Mouse (Mus musculus) MEL-GATA-1-ER (cell line): Measurements from ENCODE around the gene Gm42878.

Source experiments
- DNase-seq: peaks from one replicate; pipeline ENCODE4 v3.0.0-alpha.2; 2012; ENCODE audit warnings: low read depth; ENCODE audit errors: extremely low read depth

Gm42878 gene

DNA sequence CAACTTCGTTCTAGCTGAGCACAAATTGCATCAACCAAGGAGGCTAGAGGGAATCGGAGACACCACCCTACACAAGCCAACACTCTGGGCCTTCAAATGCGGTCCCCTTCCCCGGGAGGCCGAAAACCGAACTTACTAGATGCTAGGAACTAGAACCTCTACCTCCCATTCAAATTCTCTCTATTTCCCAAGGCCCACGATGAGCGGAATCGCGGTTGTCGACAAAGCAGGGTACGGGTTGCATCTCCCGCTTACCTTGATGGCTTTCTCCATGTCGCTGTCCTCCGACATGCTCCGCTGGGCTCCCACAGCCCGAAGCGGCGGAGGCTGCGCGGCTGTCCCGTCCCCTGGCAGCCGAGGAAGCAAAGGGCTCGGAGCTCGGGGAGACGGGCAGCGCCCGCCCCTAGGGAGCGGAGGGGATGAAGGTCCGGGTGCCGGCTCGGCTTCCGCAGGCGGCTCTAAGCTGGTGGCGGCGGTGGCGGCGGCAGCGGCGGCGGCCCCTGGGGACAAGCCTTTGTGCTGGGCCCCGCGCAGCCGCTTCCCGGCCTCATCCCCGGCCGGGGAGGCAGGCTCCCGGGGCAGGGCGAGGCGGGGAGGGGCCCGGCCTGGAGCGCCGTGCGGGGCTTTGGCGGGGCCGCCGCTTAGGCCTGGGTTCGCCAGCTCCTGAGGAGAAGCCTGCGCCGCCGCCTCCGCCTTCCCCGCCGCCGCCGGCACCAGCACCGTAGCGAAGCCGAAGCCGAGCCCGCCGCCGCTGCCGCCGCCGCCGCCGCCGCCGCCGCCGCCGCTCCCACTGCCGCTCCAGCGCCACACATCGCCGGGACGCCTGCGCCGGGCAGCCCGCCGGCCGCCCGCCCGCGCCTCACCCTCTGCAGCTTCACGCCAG, at the start of gene Gm42878, which contains the start of gene Adam1a:
Gene Gm42878, minus strand, starts transcription at position 573 of the 883 bp plus-strand sequence.
Gene Adam1a, minus strand, starts transcription at position 573 of the 883 bp plus-strand sequence.
- DNase-seq, result no peak

DNA sequence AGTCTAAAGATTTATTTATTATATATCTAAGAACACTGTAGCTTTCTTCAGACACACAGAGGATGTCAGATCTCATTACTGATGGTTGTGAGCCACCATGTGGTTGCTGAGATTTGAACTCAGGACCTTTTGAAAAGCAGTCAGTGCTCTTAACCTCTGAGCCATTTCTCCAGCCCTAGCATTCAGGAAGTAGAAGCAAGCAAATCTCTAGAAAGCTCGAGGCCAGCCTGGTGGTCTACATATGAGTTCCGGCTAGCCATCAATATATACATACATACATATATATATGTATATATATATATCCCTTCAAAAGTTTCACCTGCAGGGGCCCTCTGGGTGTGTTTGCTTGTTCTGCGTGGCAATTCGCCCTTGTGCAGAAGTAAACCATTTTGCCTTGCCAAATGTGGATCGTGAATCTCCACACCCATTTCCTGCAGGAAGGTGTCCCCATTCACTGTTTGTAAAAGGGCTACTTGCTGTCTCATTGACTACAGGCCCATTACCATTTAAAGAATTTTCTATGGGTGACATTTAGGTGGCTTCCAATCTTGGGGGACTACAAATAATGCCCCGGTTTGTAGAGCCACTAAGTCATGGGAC, 49.5 kb upstream of the Gm42878 start:
- no peak for DNase-seq

DNA sequence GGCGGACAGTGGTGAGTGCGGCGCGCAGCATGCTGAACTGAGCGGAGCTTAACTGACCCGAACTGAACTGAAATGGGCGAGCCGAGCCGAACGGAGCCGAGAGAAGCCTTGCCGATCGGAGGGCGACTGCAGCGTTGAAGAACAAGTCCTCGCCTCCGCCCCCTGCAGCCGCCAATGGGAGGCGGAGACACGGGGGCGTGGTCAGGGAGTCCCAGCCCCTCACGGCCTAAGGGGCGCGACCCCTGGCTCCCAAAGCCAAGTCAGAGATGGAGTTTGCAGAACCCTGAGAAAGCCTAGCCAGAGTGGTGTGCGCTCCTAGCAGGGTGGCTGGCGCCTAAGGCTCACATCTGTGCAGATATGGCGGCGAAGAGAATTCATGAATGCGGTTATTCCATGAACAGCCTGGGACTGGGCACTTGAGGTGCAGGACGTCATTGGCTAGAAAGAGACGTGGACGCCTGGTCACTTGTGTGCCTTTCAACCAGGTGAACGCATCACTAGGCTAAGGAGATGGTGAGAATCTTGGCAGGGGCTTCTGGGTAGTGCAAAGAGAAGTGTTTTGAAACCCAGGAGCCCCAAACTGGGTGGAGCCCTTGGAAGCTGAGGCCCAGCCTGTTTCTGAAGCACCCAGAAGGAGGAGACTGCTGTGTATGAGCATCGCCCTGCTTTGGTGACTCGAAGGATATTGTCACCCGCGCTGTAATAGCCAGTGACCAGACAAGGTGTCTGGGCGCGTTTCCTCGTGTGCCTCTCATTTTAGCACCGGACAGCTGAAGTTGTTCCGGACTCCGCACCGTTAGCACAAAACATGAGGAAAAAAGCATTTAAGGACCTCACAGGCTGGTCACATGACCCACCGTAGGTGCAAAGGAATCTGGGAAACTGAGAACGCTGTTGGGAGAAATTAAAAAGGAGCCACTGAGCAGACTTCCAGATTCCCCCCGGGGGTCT, 48.4 kb upstream of the Gm42878 start, which contains the start of gene Aldh2:
Gene Aldh2, minus strand, starts transcription at position 374 of the 951 bp plus-strand sequence.
- peak; percentile 64 for DNase-seq

DNA sequence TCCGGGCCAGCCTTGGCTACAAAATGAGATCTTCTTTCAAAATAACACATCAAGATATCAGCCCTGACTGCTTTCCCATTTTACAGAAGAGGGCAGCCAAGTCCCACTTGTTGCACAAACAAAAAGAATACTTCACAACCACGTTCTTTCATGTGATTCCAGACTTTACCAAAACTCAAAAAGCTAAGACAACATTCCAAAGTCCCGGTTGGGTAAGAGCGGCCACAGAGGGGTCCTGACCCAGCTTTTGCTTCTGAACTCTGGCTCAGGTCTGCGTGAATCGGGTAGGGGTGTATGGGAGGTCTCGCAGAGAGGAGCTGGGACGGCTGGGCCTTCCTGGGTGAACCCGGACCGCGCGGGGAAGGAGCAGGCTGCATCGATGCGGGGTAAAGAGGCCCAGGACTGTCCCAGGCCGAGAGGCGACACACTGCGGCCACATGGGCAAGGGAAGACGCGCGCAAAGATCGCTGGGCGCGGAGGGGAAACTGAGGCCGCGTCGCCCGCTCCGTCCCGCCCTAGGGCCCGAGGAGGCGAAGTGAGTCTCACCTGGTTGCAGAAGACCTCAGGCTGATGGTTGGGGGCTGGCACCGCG, 47.6 kb upstream of the Gm42878 start:
- no peak for DNase-seq

DNA sequence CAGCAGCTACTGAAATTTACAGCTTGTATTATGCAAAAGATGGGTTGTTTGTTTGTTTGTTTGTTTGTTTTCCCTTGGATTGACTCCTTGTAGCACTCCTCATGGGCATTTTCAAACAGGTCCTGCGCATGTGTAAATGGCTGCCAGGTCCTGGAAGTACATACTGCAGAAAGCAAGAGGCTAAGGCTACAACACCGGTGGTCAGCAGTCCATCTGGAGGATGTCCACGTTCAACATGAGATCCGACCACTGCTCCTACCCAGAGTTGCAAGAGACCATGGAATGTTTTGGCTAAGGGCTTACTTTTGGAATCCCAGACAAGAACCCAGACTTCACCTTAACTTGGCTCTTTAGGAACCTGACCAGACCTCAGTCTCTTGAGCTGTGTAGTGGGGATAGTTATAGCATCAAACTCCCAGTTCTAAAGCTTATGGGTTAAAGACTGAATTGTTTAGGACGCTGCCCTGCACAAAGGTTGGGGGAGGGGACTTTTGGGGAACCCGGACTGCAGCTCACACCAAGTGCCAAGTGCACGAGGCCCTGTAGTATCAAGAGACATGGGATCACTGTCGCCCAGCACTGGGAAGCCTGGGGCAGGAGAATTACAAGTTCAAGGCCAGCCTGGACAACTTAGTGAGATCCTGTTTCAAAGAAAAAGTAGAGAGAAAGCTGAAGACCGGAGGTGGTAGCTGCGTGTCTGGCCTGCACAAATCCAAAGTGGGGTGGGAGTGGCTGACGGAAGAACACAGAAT, 47.0 kb upstream of the Gm42878 start:
- no peak for DNase-seq

DNA sequence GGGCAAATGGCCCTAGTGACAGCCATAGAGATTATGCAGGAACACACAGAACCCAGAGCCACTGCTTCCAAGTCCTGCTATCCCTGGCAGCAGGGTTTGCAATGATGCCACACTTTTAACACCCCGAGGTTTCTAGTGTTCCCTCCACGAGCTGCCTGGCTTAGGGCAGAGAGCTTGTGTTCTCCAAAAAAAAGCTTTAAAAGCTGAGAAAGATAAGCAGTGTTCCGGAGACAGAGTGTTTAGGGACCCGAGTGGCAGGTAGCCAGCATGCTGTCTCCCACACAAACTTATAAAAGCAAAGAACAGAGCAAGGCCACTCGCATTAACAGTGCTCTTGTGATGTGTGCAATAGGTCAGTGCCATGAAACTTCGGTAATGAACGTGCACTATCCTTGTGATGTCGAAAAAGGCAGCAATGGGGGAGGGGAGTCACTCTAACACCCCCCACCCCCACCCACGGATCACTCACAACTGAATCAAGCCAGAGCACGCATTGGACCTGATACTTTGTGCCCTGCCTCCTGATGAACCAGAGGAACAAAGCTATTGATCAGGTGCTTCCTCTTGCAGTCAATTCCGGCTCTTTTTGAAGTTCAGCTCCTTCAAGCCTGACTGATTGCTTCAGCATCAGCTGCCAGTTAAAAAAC, 46.3 kb upstream of the Gm42878 start:
- no peak for DNase-seq

GRCm38 (mm10) chr5:121589928-121590327, 44.6 kb upstream of the Gm42878 start:
- DNase-seq, result no peak

DNA sequence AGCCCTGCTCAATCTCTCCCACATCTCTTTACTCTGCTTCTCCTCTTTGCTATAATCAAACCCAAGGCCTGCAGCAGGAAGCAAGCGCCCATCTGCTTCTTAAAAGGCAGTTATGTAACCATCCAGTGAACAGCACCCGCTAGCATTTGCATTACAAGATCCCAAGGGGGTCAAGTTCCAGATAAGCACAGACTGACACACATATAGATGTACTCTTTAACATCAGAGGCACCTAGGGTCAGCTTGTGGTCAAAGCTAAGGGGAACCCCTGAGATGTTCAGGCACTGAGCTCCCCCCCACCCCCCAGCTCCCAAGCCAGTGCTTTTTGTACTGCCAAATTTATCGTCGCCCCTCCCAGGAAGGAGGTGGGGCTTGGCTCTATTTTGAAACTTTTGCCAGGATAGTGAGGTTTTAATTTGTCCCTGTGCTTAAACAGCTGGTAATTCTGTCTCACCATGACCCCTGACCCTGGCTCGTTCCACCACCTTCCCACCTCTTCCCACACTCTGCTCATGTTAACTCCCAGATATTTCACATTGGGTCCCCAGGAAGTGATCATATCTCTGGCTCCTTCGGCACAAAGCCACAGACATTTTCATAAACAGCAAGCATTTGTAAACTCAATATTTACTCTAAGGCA, 41.2 kb upstream of the Gm42878 start:
- peak; percentile 75 for DNase-seq

- DNase-seq, result no peak
Observed at GRCm38 (mm10) chr5:121585699-121586098, 40.4 kb upstream of the Gm42878 start.

GRCm38 (mm10) chr5:121585005-121585404, 39.7 kb upstream of the Gm42878 start:
- no peak for DNase-seq

DNA sequence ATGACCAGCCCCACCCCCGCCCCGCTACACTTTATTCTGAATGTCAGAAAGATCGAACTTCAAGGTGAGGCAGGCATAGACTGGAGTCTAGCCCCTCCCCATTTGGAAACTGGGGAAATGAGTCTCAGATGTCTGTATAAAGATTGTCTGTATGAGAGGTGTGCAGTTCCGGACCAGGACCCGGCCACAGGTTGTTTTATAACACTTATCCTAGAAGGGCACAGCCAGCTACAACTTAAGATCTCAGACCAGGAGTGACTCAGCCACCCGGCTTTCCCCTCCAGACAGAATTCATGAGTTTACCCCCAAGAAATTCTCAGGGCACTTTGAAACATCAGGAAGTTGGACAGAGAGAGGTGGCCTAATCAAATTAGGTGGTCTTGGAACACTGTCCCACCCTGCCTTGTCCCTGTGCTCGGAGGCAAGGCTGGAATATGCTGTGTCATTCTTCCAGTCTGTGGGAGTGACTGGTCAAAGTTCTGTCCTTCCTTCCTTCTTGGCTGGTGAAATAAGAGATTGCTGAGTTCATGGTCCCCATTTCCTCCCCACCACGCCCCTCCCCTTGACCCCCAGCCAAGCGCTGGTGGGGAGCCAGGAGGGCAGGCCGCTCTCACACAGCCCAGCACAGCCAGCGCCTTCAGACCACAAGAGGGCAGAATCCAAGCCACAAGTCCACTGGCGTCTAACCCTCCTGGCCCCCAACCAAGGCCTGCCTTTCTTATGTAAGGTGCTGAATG, 38.7 kb upstream of the Gm42878 start:
- DNase-seq, result no peak

- no peak for DNase-seq
Observed at GRCm38 (mm10) chr5:121581945-121582344, 36.7 kb upstream of the Gm42878 start.

DNA sequence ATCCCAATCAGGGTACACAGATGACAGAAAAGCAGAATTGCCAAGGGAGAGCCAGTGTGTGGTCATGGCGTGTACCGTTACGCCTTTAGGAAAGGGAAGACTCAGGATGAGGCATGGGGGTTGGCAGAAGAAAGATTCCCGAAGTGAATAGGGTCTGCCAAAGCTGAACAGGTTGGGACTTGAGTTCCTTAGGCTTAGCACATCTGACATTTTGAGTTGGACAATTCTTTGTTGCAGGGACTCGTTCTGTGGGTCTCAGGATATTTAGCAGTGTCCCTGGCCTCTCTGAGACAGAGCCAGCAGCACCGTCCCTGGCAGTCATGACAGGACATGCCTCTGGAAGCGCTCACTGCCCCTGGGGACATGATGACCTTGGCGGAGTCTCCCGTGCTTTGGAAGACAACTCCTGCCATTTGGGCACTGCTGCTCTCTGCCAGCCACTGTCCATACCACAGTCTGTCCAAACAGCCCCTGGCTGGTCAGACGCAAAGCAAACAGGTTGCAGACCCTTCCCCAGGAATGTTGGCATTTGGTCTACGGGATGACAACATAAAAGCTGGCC, 31.7 kb upstream of the Gm42878 start:
- no peak for DNase-seq

DNA sequence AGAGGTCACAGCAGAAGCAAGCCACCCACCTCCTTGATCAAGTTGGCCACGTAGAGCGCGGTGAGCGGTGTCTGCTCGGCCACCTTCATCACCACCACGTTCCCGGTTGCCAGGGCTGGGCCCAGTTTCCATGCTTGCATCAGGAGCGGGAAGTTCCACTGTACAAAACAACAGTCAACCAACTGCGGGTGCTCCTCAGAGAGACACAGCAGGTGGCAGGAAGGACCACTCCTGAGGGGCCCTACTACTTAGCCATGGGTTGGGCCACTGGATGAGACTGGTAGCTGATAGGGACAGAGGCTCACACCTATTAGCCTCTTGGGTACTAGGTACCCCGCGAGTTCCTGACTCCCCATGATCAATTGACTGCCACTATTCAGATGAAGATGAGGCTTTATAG, 30.6 kb upstream of the Gm42878 start:
- no peak for DNase-seq

DNA sequence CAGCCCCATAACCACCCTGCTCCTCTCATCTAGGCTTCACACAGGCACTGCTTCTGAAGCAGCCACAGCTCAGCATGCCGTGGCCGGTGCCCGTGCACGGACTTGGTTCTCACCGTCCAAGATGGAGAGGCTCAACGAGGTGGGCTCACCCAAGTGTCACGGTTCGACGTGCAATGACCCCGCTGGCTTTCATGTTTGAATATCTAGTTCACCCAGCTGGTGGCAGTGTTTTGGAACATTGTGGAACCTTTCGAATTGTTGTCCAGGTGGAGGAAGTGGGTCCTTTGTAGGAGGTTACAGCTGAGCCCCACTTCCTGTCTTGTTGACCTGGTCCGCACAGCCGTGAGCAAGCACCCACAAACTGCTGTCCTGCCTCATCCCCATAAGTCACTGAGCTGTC, 28.9 kb upstream of the Gm42878 start:
- DNase-seq, result no peak

GRCm38 (mm10) chr5:121570787-121571186, 25.5 kb upstream of the Gm42878 start:
- DNase-seq, result no peak

- DNase-seq, result no peak
Observed at GRCm38 (mm10) chr5:121569881-121570420, 24.7 kb upstream of the Gm42878 start.

GRCm38 (mm10) chr5:121566035-121566681, 20.9 kb upstream of the Gm42878 start:
- no peak for DNase-seq
